Mouse (Mus musculus) small intestine, adult 2 months (tissue): ENCODE results near the gene Anln.
A peak's percentile ranks its signal among the peaks of the same experiment; 100 is the strongest.

ENCODE experiments used
- CTCF ChIP-seq: fragments of 200-500 bp; IDR thresholded peaks from 2 replicates; pipeline ENCODE4 v1.5.1; 2012; ENCODE audit warnings: low read depth, mild to moderate bottlenecking, control low read depth, inconsistent platforms, low read length, moderate library complexity, mixed read lengths; ENCODE audit not compliant: insufficient replicate concordance, insufficient read length; ENCODE audit errors: extremely low read depth
- POLR2A ChIP-seq: fragments of 200-500 bp; IDR thresholded peaks from 2 replicates; pipeline ENCODE4 v1.6.1; 2012; ENCODE audit warnings: low read depth, mild to moderate bottlenecking, control low read depth, inconsistent platforms, low read length, moderate library complexity

- TF ChIP-seq CTCF (no peak), POLR2A (peak; percentile 48; the same call in 1 of the 2 replicates)
These were observed 81.7 kb downstream of the Anln start, which contains the start of gene Zfp810 for GRCm38 (mm10) chr9:22307156-22307919.
